Mouse (Mus musculus) testis, postnatal 14 days (tissue): ENCODE results near the gene Defa33.
"Not testable (repeated sequence)": the region's sequence is repeated elsewhere in the genome, so short reads cannot be mapped to it uniquely, and the experiment has no call there.

ENCODE experiments used
- DNase-seq: peaks from one replicate; pipeline ENCODE4 v3.0.0; 2021; ENCODE audit warnings: low spot score

Defa33 gene

GRCm38 (mm10) chr8:21391511-21391910, at the start of gene Defa33:
Gene Defa33, plus strand, starts transcription at chr8:21391811.
- DNase-seq, result not testable (repeated sequence)

GRCm38 (mm10) chr8:21378215-21378614, 13.4 kb upstream of the Defa33 start, which contains the start of gene Defa2:
Gene Defa2, plus strand, starts transcription at chr8:21378515.
- DNase-seq, result not testable (repeated sequence)

DNA sequence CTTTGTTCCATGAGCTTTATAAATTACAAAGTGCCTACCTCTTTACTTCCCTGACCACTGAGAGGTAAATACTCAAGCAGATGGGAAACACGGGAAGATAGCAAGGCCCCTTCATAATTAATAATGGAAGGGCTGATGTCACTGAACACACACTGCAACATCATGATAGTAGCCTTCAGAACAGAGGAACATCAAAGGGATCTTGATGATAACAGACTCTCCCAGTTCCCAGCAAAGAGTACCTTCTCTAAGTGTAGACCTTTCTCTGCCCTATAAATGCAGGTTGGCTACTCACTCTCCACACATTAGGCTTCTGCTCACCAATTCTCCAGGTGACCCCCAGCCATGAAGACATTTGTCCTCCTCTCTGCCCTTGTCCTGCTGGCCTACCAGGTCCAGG, 35.5 kb downstream of the Defa33 start, which contains the start of gene Defa36:
Gene Defa36 (plus strand): TSS at position 301 of the 400 bp plus-strand sequence.
- DNase-seq, result not testable (repeated sequence)
